Mouse (Mus musculus) hindbrain, embryonic 13.5 days (tissue): ENCODE results near the gene Lcn11. TPM values are rescaled to one million over a fixed set of nuclear protein-coding genes. Genes with fewer than 3 reads are reported as not detected.

Source experiments
- polyA plus RNA-seq: library from polyadenylated mRNA; unstranded; fragments of >200 nt; fragmentation: Nextera tagmentation; extraction: Ambion mirVana; gene quantifications from 2 replicates; pipeline ENCODE4 v1.2.1, GENCODE M21; 2015

The Lcn11 gene
- polyA plus RNA-seq, 1 experiment from 2014 or later = not detected

Other genes with a start within 250 kb of the Lcn11 start
- 21.1 and 21.2 TPM in 2 replicates for gene Traf2, start 230.1 kb upstream of the Lcn11 start, polyA plus RNA-seq
- 409 and 436 TPM in 2 replicates for gene Edf1, start 219.2 kb upstream of the Lcn11 start, polyA plus RNA-seq
- 2.3 and 2.6 TPM in 2 replicates for gene Mamdc4, start 202.2 kb upstream of the Lcn11 start, polyA plus RNA-seq
- gene Phpt1, start 201.8 kb upstream of the Lcn11 start, polyA plus RNA-seq = 179 and 182 TPM in 2 replicates
- 8.1 and 8.2 TPM in 2 replicates for gene Ajm1, start 195.3 kb upstream of the Lcn11 start, polyA plus RNA-seq
- 67.9 and 75.5 TPM in 2 replicates for gene Rabl6, start 168.5 kb upstream of the Lcn11 start, polyA plus RNA-seq
- 0.21 and 0.25 TPM in 2 replicates for gene Ccdc183, start 159.3 kb upstream of the Lcn11 start, polyA plus RNA-seq
- gene Tmem141, start 155.0 kb upstream of the Lcn11 start, polyA plus RNA-seq = 35.0 and 42.2 TPM in 2 replicates
- gene Fcna, start 149.0 kb upstream of the Lcn11 start, polyA plus RNA-seq = 2.5 and 3.3 TPM in 2 replicates
- gene Lcn8, start 123.9 kb upstream of the Lcn11 start, polyA plus RNA-seq = not detected in 2 replicates
- gene Lcn5, start 119.1 kb upstream of the Lcn11 start, polyA plus RNA-seq = not detected in 2 replicates
- not detected in 2 replicates for gene Lcn6, start 100.2 kb upstream of the Lcn11 start, polyA plus RNA-seq
- gene Lcn10, start 94.3 kb upstream of the Lcn11 start, polyA plus RNA-seq = not detected in 2 replicates
- not detected in 2 replicates for gene Obp2a, start 77.0 kb upstream of the Lcn11 start, polyA plus RNA-seq
- gene Bmyc, start 70.3 kb upstream of the Lcn11 start, polyA plus RNA-seq = 126 and 129 TPM in 2 replicates
- not detected in 2 replicates for gene Obp2b, start 40.0 kb upstream of the Lcn11 start, polyA plus RNA-seq
- gene Lcn3, start 11.4 kb upstream of the Lcn11 start, polyA plus RNA-seq = not detected in 2 replicates
- not detected in 2 replicates for gene Gm13539, start 5.2 kb downstream of the Lcn11 start, polyA plus RNA-seq
- gene Glt6d1, start 38.8 kb downstream of the Lcn11 start, polyA plus RNA-seq = not detected in 2 replicates
- not detected in 2 replicates for gene Lcn9, start 46.1 kb downstream of the Lcn11 start, polyA plus RNA-seq
- gene Sohlh1, start 70.2 kb downstream of the Lcn11 start, polyA plus RNA-seq = not detected in 2 replicates
- 11.1 TPM in 2 replicates for gene Kcnt1, start 86.7 kb downstream of the Lcn11 start, polyA plus RNA-seq
- gene Camsap1, start 206.3 kb downstream of the Lcn11 start, polyA plus RNA-seq = 50.8 and 68.5 TPM in 2 replicates
- 111 and 114 TPM in 2 replicates for gene Ubac1, start 244.7 kb downstream of the Lcn11 start, polyA plus RNA-seq